ENCODE assay signal across 8 mouse cellular contexts in genomic region chrX:96178437-96178836, GRCm38 (mm10).
DNase-seq lines count a peak whose midpoint lies in the region; ATAC-seq and TF ChIP-seq lines count a peak whose summit lies in the region.

No protein-coding gene starts in this region.

- DNase-seq in heart, postnatal 0 days (ENCODE audit: low spot score) = peak; percentile 31
- no peak for DNase-seq in heart, postnatal 25 days (ENCODE audit: low spot score)
- peak; percentile 66 for DNase-seq in 416B (ENCODE audit: low read depth)
- peak; percentile 32 for DNase-seq in R1 (ENCODE audit: low read depth, low spot score)
- DNase-seq in cerebellum, adult 9-11 months = peak; percentile 13
- peak; percentile 53 for DNase-seq in heart, postnatal 4 days
- DNase-seq in liver, embryonic 14.5 days (ENCODE audit: low read depth in 3 of 3, low spot score in 3 of 3) = peak in 1 of 3 experiments; percentile 7
- DNase-seq in telencephalon, adult 2 months (ENCODE audit: low read depth, low spot score) = peak; percentile 2

- no peak for ATAC-seq in heart, postnatal 0 days (ENCODE audit: insufficient read depth, low read depth)
- no peak for ATAC-seq in liver, embryonic 14.5 days (ENCODE audit: insufficient read depth)

- H3K4me1 ChIP-seq in heart, postnatal 0 days (ENCODE audit: control insufficient read depth, insufficient read depth) = no peaks in the 10 kb centered on the region
- H3K4me1 ChIP-seq in liver, embryonic 14.5 days (replicated peaks; ENCODE audit: control insufficient read depth in 2 of 2, insufficient read depth in 2 of 2, low read length in 1 of 2) = no peaks in the 10 kb centered on the region

- 6% methylated on average over 1 of the region's 1 CpGs for WGBS in heart, postnatal 0 days
- WGBS in liver, embryonic 14.5 days (ENCODE audit: insufficient replicate concordance) = 0% methylated on average over 1 of the region's 1 CpGs

- no peak overlapping the region for H3K9ac ChIP-seq in heart, postnatal 0 days (replicated peaks; ENCODE audit: low read depth, low read length)
- no peak overlapping the region for H3K9ac ChIP-seq in liver, embryonic 14.5 days (replicated peaks)

- no peak for TF ChIP-seq EP300 in heart, postnatal 0 days (IDR thresholded peaks at IDR 0.05; ENCODE audit: low read depth)
- no peak for TF ChIP-seq EP300 in liver, embryonic 14.5 days (IDR thresholded peaks at IDR 0.05; ENCODE audit: low read depth)

- H3K27me3 ChIP-seq in heart, postnatal 0 days (ENCODE audit: control insufficient read depth, insufficient read depth, low read length) = no peaks in the 10 kb centered on the region
- H3K27me3 ChIP-seq in liver, embryonic 14.5 days (ENCODE audit: control insufficient read depth, insufficient read depth, low read length) = no peaks in the 10 kb centered on the region

- no peak overlapping the region for H3K27ac ChIP-seq in heart, postnatal 0 days (ENCODE audit: low read depth)
- H3K27ac ChIP-seq in liver, embryonic 14.5 days = no peak overlapping the region

- TF ChIP-seq CTCF in heart, postnatal 0 days (IDR thresholded peaks at IDR 0.05; ENCODE audit: low read depth) = peak; percentile 58
- TF ChIP-seq CTCF in liver, embryonic 14.5 days (IDR thresholded peaks at IDR 0.05; ENCODE audit: low read depth) = peak; percentile 59

- no peaks in the 10 kb centered on the region for H3K9me3 ChIP-seq in heart, postnatal 0 days (replicated peaks; ENCODE audit: control insufficient read depth, low read length)
- H3K9me3 ChIP-seq in liver, embryonic 14.5 days (ENCODE audit: control insufficient read depth, low read length) = no peaks in the 10 kb centered on the region

- H3K4me3 ChIP-seq in heart, postnatal 0 days (ENCODE audit: low read depth, low read length) = no peak overlapping the region
- no peak overlapping the region for H3K4me3 ChIP-seq in liver, embryonic 14.5 days (ENCODE audit: insufficient read depth in 1 of 2, low read depth in 2 of 2, low read length in 2 of 2)

- H3K4me2 ChIP-seq in heart, postnatal 0 days (ENCODE audit: low read depth, low read length) = no peak overlapping the region
- H3K4me2 ChIP-seq in liver, embryonic 14.5 days (ENCODE audit: low read depth) = no peak overlapping the region

- intact Hi-C loops in heart, postnatal 25 days (cut with DNase I) = loop anchor here (2.0 to 5.0 kb wide), 2 partner anchors 174 to 221 kb away; partner anchors contain the start of gene Las1l

- no peaks in the 10 kb centered on the region for H3K36me3 ChIP-seq in heart, postnatal 0 days (replicated peaks; ENCODE audit: control insufficient read depth, insufficient read depth, low read length)
- no peaks in the 10 kb centered on the region for H3K36me3 ChIP-seq in liver, embryonic 14.5 days (replicated peaks; ENCODE audit: control insufficient read depth, insufficient read depth, low read depth)
